Mouse (Mus musculus) heart, postnatal 0 days (tissue): Measurements from ENCODE around the gene D430042O09Rik.
A peak's percentile ranks its signal among the peaks of the same experiment; 100 is the strongest.

Source experiments
- CTCF ChIP-seq: IDR thresholded peaks from 2 replicates; pipeline ENCODE4 v1.5.1; 2016; ENCODE audit warnings: antibody characterized with exemption, control low read depth, low read depth
- EP300 ChIP-seq: IDR thresholded peaks from 2 replicates; pipeline ENCODE4 v1.6.1; 2016; ENCODE audit warnings: antibody characterized with exemption, low read depth

DNA sequence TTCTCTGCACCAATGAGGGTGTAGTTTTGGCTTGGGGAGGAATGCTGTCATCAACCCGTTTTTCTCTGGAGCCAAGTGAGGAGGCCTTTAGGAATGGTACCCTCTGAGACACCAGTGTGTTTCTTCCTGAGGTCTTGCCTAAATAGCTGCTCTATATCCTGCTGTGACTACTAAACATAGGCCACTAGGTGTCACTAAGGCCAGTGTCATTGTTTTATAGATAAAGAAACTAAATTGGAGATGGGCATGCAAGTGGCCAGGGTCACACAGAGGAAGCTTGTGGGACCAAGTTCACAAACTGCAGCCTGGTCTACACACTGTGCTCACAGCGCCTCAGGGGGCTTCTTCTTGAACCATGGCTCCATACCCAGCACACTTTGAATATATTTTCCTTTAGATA is 112.5 kb downstream of the D430042O09Rik start:
- TF ChIP-seq EP300, result no peak
- TF ChIP-seq CTCF, result peak; percentile 64
